Mouse (Mus musculus) C2C12 (cell line): Measurements from ENCODE around the gene 9130230L23Rik. TPM values are rescaled to one million over a fixed set of nuclear protein-coding genes. Genes with fewer than 3 reads are reported as not detected.

ENCODE experiments used
- H3K27me3 ChIP-seq: one replicate; pipeline ENCODE4 v1.6.1; 2011; ENCODE audit not compliant: control insufficient read depth, insufficient read depth, insufficient read length
- H3K36me3 ChIP-seq: one replicate; pipeline ENCODE4 v1.6.1; 2011; ENCODE audit not compliant: control insufficient read depth, insufficient read depth
- H3K4me3 ChIP-seq: one replicate; pipeline ENCODE4 v1.5.1; 2011; ENCODE audit warnings: mild to moderate bottlenecking, control low read depth; ENCODE audit not compliant: poor library complexity, insufficient read depth, severe bottlenecking
- H3K79me2 ChIP-seq: one replicate; pipeline ENCODE4 v1.6.1; 2011; ENCODE audit not compliant: control insufficient read depth, insufficient read depth
- H3K79me3 ChIP-seq: one replicate; pipeline ENCODE4 v1.6.1; 2011; ENCODE audit warnings: low read depth, control low read depth
- H3ac ChIP-seq: one replicate; pipeline ENCODE3; 2011; ENCODE audit warnings: low read depth; ENCODE audit not compliant: control insufficient read depth, insufficient read length
- CEBPB ChIP-seq: IDR thresholded peaks from one replicate; pipeline ENCODE4 v1.6.1; 2011; ENCODE audit warnings: low read depth, mild to moderate bottlenecking, control low read depth, moderate library complexity
- CTCF ChIP-seq: IDR thresholded peaks from one replicate; pipeline ENCODE4 v1.5.1; 2011; ENCODE audit not compliant: control insufficient read depth, insufficient read depth, insufficient read length
- FOSL1 ChIP-seq: IDR thresholded peaks from one replicate; pipeline ENCODE4 v1.8.0; 2011; ENCODE audit warnings: mild to moderate bottlenecking, low read length; ENCODE audit not compliant: poor library complexity, insufficient read depth, severe bottlenecking
- MAX ChIP-seq: IDR thresholded peaks from one replicate; pipeline ENCODE4 v1.6.1; 2011; ENCODE audit warnings: mild to moderate bottlenecking, control low read depth
- MYOD1 ChIP-seq: IDR thresholded peaks from one replicate; pipeline ENCODE4 v1.6.1; 2011; ENCODE audit warnings: low read depth; ENCODE audit not compliant: control insufficient read depth, insufficient read length
- MYOG ChIP-seq: IDR thresholded peaks from one replicate; pipeline ENCODE4 v1.6.1; 2011; ENCODE audit not compliant: control insufficient read depth, insufficient read length; ENCODE audit errors: extremely low read depth
- USF1 ChIP-seq: IDR thresholded peaks from one replicate; pipeline ENCODE4 v1.6.1; 2011; ENCODE audit warnings: low read depth, mild to moderate bottlenecking, control low read depth, moderate library complexity
- microRNA-seq: library from miRNA; unstranded; fragments of <30 nt; microRNA quantifications from one replicate; pipeline ENCODE4, GENCODE M21; 2019; ENCODE audit warnings: borderline microRNAs expressed
- polyA plus RNA-seq: library from polyadenylated mRNA; unstranded; fragments of >200 nt; fragmentation: generic; extraction: Trizol; gene quantifications from one replicate; pipeline ENCODE4 v1.2.1, GENCODE M21; 2012; ENCODE audit warnings: missing spikeins

The 9130230L23Rik gene
- polyA plus RNA-seq, 1 experiment = not detected

DNA sequence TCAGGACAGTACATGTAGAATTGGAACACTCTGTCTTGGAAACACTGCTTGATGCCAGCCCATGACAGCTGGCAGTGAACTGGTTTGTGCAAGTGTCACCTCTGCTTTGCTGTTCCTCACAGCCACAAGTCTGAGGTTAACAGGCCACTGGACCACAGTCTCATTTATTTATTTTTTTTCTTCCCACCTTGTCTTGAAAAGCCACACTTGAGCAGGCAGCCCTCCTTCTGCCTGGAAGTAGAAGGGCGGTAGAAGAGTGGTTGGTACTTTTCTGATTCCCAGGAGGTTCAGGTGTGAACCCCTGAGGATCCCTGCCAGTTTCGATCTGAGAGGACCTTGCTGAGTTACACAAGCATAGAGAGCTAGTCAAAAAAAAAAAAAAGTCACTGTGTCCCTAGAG is 70.3 kb downstream of the 9130230L23Rik start:
- H3K4me3 ChIP-seq = no peak overlapping the region
- H3K79me2 ChIP-seq = no peaks in the 10 kb centered on the region
- no peaks in the 10 kb centered on the region for H3K36me3 ChIP-seq
- H3K27me3 ChIP-seq = peaks cover 4% of the 10 kb centered on the region
- no peak overlapping the region for H3ac ChIP-seq
- H3K79me3 ChIP-seq = no peaks in the 10 kb centered on the region
- TF ChIP-seq CEBPB = no peak

DNA sequence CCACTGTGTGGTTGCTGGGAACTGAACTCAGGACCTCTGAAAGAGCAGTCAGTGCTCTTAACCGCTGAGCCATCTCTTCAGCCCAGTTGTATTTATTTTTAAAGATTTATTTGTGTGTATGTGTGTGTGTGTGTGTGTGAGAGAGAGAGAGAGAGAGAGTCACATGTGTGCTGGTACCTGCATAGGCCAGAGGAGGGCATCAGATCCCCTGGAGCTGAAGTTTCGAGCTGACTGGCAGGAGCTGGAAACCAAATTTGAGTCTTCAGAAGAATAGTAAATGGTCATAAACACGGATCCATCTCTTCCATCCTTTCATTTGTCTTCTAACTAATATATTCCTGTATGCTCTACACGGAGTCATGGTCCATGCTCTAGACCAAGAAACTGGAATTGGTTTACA is 70.8 kb downstream of the 9130230L23Rik start:
- no peak for TF ChIP-seq CTCF
- TF ChIP-seq FOSL1 = no peak
- TF ChIP-seq CEBPB = no peak
- TF ChIP-seq MAX = no peak
- TF ChIP-seq USF1 = no peak
- no peak for TF ChIP-seq MYOD1
- TF ChIP-seq MYOG = no peak
- Histone ChIP-seq H3K79me2 (no peaks in the 10 kb centered on the region), H3K4me3 (no peak overlapping the region), H3K79me3 (no peaks in the 10 kb centered on the region), H3K27me3 (peaks cover 4% of the 10 kb centered on the region), H3K36me3 (no peaks in the 10 kb centered on the region), H3ac (no peak overlapping the region)

DNA sequence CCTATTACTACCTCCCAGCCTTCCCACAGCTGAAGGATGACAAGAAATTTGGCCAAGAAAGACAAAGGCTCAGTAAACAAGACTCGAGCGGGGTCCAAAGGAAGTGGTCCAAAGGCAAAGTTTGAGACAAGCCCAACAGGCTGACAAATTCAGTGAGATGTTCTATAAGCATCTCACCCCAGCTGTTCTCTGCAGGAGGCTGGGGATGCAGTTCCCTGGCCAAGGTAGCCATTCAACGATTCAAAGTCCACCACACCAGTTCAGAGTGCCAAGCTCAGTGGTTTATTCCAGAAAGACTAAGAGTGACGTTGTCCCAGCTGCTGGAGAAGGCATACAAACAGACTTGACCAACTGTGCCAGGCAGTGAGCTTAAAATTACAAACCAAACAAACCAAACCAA is 73.9 kb downstream of the 9130230L23Rik start:
- Histone ChIP-seq H3K36me3 (no peaks in the 10 kb centered on the region), H3K79me2 (no peaks in the 10 kb centered on the region), H3K4me3 (no peak overlapping the region), H3ac (no peak overlapping the region), H3K27me3 (no peaks in the 10 kb centered on the region), H3K79me3 (no peaks in the 10 kb centered on the region)
- no peak for TF ChIP-seq MYOG
- TF ChIP-seq MAX = no peak
- TF ChIP-seq FOSL1 = no peak
- no peak for TF ChIP-seq MYOD1
- TF ChIP-seq CEBPB = no peak
- no peak for TF ChIP-seq USF1
- no peak for TF ChIP-seq CTCF

Small RNA genes within 50 kb of the gene (microRNA-seq; reads per million reads assigned to microRNA genes)
- not detected for gene Gm25952

Other genes starting within 250 kb of the 9130230L23Rik start
- 2.0 TPM for gene N4bp2, start 240.8 kb downstream of the 9130230L23Rik start, polyA plus RNA-seq
- gene Rhoh, start 143.1 kb downstream of the 9130230L23Rik start, polyA plus RNA-seq = not detected
- not detected for gene Chrna9, start 69.4 kb downstream of the 9130230L23Rik start, polyA plus RNA-seq
- 0.16 TPM for gene Rbm47, start 168.8 kb upstream of the 9130230L23Rik start, polyA plus RNA-seq